Mouse (Mus musculus) fat pad, adult 2 months (tissue): ENCODE results near the gene Itgb4.
"Not testable (repeated sequence)": the region's sequence is repeated elsewhere in the genome, so short reads cannot be mapped to it uniquely, and the experiment has no call there.

Experiments used
- DNase-seq: peaks from one replicate; pipeline ENCODE4 v3.0.0-alpha.2; 2011; ENCODE audit warnings: low read depth, low spot score; ENCODE audit errors: extremely low read depth

Gene Itgb4

DNA sequence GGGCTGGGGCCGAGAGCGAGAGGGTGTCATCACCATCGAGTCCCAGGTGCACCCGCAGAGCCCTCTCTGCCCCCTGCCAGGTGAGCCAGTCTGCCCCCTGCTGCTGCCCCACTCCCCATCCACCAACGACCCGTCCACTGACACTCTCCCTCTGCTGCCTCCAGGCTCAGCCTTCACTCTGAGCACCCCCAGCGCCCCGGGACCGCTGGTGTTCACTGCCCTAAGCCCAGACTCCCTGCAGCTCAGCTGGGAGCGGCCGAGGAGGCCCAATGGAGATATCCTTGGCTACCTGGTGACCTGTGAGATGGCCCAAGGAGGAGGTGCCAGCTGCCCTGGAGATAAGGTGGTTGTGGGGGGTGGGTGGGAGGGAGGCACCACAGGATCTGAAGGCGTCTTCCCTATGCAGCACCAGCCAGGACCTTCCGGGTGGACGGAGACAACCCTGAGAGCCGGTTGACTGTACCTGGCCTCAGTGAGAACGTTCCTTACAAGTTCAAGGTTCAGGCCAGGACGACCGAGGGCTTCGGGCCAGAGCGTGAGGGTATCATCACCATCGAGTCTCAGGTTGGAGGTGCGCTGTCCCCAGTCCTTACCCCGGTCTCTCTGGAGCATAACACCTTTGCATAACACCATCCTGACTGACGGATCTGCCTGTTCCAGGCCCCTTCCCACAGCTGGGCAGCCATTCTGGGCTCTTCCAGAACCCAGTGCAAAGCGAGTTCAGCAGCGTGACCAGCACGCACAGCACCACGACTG lies 32.8 kb downstream of the Itgb4 start:
- no peak for DNase-seq

DNA sequence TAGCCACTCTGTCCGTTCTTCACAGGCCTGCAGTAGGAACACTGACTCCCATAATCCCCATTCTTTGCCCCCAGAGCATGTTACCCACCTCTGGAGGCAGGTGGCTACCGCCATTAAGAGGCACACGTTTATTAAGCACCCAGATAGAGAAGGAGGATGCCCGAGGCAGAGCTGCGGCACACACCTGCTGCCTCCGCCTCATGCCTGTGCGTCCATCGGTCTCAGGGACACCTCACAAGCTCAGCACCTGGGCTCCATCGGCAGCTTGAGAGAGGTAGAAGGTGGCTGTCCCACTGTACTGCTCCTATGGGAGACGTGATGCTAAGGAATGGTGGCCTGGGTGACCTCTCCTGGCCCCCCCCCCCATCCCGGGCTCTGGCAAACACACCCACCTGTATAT lies 33.9 kb downstream of the Itgb4 start:
- DNase-seq, result no peak

DNA sequence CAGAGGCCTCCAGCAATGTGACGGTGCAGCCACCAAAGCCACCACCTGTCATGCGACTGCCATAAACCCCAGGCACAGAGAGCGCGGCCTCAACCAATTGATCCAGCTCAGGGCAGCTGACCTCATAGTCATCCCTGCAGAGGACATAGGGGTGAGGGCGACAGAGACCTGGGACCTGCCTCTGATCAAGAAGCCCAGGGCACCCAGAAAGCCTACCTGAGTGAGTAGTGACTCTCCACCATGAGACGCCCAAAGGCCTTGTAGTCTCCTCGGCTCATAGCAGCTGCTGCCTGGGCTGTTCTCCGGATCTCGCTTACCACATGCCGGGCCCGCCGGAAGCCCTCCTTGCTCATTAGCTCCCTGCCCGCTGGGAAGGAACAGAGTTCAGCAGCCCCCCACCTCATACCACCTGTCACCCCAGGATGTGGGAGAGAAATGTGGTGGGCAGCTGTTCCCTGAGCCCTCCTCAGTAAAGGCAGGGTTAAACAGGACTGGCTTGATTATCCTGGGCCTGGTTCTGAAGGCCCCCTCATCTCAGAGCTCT lies 34.4 kb downstream of the Itgb4 start:
- DNase-seq, result no peak

DNA sequence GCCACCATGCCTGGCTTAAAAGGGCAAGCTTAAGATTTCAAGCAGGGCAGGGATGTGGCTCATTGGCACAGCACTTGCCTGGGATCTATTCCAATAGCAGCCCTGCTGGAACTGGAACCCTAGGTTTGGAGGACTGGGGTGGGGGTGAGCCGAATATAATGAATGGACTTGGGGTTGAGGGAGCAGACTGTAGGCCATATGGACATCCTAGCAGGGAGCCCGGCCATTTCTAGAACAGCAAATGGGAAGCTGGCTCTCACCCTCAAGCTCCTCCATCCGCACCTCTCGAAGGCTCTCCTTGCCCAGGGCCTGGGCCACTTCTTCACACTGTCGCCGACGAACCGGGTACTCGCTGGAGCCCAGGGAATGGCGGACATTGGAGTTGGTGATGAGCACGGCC lies 35.2 kb downstream of the Itgb4 start:
- DNase-seq, result no peak

DNA sequence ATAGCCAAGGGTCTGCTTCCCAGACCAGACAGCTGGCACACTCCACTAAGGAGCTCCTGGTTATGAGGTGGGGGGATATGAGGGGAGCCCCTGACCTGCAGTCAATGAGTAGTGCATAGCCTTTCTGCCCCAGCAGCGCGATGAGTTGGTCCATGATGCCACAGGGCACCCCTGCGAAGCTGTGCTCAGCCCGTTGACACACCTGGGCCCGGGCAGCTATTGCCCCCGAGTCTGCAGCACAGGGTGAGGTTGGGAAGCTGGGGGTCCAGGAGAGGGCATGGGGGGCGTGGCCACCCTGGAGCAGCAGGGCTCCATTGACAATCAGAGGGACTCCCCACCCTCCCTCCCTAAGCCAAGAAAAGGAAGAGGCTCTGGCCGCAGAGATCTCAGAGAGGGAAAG lies 35.6 kb downstream of the Itgb4 start:
- DNase-seq, result no peak

DNA sequence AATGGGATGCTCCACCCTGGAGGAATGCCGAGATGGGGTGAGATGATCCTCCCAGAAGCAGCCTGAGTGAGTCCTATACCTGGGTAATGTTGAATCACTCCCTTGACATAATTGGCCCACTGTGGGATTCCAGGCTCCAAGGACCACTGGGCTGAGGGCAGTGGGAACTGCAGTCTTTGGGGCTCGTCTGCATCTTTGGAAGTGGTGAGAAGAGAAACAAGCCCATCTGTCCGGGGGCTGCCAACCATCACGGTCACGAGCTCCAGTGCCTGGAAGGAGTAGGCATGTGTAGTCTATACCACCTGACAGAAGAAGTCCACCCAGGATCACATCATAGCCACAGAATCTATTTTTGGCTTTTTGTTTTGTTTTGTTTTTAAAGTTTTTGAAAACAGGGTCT lies 36.4 kb downstream of the Itgb4 start:
- no peak for DNase-seq

DNA sequence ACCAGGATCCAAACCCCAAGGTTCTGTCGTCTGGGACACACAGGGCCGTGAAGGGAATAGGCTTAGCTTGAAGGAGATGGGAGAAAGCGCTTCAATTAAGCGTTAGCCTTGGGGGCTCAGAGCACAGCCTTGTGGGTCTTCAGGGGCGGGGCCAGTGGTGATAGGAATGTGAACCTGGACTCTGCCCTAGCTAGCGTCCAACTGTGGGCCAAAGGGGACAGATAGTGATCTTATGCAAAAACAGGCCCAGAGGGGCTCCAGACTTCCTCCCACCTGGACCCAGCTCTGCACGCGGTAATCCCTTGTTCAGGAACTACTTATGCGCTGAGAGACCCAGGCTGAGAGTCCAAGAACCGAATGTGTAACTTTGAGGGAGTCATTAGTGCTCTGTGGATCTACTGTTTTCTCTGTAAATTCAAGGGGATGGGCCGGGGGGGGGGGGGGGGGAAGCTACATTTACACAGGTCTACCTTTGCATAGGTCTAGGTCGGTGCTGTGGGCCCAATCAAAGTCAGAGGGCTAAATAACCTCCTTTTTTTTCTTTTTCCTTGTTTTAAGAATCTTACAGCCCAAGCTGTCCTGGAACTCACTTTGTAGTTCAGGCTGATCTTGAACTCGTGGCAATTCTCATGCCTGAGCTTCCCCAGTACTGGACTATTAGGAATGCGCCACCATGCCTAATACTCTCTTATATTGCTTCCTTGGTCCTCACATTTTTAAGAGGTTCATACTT lies 37.2 kb downstream of the Itgb4 start:
- DNase-seq, result no peak

DNA sequence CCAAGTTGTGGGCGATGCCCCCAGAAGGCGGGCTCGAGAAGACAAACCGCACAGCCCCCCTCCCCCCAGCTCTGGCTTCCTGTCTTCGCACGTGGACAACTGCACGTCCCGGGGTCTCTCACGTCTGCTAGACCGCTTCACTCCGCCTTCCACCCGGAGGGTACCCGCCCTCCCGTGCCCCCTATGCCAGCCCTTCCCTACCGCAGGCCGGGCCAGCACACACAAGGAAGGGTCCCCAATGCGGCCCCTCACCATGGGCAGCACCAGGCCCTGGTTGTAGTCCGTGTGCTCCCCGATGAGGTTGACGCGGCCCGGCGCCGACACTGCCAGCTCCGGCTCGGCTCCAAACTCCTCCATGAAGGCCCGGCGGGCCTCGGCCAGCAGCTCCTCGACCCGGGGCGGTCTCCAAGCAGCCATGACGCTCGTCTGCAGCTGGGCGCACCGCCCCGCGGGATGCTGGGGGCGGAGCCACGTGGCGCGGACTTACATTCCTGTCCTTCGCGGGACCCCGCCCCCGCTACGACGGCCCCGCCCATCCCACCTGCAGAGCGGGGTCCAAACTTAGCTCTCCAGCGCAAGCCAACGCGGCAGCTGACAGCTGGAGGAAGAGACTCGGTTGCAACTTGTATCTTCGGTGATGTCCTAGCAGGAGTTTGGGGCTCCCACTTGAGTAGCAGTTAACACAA lies 37.9 kb downstream of the Itgb4 start, which contains the start of gene Galk1:
Gene Galk1, minus strand, starts transcription at position 458 of the 686 bp plus-strand sequence.
- no peak for DNase-seq

DNA sequence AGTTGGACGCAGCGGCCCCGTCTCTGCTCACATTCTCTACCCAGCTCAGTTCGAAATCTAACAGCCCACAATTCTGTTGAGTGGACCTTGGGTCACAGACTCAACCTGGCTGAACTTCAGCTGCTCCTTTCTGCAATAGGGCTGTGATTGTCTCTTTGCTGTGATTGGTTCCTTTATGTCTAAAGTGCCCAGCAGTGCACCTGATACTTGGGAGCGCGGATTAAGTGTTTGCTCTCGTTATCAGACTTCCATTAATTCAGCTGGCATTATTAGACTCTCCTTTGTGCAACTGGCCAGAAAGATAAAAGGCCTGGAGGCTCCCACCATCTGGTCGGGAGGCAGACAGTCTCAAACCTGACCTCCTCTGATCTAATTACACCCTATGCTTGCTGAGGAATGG lies 40.3 kb downstream of the Itgb4 start:
- no peak for DNase-seq

DNA sequence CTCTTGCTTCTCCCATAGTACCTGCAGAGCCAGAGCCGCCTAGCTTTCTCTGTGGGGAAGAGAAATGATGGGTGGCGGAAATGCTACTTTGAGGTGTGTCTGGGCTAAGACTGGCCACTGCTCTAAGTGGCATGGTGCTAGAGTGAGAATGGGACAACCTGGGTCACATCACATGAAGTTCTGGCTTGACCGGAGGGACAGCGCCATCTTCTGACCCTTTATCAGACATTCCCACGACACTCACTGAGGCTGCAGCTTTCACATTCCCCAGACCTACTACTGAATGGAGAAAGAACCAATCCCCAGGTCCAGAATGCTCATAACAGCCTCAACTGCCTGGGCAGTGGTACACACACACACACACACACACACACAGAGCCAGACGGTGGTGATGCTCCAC lies 43.6 kb downstream of the Itgb4 start:
- no peak for DNase-seq

DNA sequence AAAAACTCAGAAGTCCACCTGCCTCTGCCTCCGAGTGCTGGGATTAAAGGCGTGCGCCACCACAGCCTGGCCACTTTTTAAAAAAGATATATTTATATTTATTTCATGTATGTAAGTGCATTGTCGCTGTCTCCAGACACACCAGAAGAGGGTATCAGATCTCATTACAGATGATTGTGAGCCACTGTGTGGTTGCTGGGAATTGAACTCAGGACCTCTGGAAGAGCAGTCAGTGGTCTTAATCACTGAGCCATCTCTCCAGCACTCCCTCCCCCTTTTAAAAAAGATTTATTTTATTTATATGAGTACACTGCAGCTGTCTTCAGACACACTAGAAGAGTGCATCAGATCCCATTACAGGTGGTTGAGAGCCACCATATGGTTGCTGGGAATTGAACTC lies 44.4 kb downstream of the Itgb4 start:
- DNase-seq, result not testable (repeated sequence)

DNA sequence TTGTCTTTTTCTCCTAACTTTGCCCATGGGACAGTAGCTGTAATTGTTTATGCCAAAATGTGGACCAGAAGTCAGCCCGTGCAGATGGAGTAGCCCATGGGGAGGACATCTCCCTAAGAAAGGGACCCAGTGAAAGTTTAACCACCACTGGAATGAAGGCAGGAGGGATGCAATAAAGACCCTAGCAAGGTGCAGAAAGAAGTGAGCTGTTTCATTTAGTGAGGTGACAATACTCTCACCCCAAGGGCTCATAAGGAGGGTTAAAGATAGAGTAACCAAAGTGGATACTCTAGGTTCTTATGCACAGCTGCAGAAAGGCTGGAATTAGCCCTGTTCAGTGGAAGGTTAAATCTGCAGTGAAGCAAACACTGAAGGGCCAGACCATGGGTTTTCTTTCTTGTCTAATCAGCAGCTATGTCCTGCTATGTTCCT lies 44.9 kb downstream of the Itgb4 start:
- DNase-seq, result no peak

DNA sequence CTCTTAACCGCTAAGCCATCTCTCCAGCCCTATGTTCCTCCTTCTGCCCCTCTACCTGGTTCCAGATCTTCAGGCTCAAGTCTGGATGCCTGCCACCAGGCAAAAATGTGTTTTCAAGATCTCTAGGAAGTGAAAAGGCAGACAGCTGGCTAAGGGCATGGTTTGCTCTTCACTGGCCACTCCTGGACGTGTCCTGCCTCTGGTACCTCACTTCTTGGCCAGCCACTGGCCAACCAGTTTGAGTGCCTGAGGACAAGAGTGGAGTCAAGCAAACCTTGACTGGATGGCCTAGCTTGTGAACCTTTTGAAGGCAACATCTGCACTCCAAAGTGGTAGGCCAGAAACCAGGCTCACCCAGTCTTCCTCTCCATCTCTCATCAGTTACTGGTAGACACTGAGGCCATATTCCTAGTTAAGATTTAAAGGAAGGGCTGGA lies 45.5 kb downstream of the Itgb4 start:
- no peak for DNase-seq

DNA sequence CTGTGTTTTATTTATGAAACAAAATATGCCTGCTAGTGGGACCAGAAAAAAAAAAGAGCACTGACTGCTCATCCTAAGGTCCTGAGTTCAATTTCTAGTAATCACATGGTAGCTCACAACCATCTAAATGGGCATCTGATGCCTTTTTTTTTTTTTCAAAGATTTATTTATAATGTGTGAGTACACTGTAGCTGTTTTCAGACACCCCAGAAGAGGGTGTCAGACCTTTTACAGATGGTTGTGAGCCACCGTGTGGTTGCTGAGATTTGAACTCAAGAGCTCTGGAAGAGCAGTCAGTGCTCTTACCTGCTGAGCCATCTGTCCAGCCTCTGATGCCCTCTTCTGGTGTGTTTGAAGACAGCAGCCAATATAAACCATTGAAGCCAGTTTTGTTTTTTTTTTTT lies 46.0 kb downstream of the Itgb4 start:
- no peak for DNase-seq

DNA sequence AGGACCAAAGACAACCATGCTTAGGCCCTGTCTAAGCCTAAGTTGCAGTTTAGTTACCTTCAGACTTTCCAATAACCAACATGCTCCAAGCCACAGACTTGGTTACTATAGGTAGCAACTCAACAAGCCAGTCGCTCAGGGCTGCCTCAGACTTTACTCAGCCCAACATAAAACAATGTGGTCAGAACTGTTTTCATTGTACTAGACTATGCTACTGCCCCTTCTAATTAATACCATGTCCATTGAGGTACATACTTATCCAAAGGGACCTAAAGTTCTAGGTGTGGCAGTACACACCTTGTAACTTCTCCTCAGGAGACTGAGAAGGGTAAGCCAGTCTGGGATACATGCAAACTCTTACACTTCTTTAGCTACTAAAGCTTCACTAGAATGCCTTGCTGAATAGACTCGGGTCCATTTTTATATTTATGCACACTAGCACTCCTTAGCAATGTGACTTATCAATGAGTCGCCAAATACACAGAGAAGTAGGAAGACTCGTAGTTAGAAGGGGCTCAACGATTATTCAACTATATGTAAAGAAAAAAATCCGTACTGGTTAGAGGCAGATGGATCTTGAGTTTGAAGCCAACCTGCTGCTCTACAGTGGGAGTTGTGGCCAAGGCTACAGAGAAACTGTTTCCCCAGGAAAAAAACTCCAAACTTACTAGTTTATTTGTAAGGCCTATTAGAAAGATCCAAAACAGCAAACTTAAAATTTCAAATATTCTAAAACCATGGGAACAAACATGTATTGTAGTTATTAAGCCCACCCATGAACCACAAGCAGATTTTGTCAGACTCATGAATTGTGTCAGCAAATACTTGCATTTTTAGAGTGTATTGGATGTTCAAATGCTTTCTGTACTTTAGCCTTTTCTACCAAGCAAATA lies 47.1 kb downstream of the Itgb4 start:
- DNase-seq, result no peak

DNA sequence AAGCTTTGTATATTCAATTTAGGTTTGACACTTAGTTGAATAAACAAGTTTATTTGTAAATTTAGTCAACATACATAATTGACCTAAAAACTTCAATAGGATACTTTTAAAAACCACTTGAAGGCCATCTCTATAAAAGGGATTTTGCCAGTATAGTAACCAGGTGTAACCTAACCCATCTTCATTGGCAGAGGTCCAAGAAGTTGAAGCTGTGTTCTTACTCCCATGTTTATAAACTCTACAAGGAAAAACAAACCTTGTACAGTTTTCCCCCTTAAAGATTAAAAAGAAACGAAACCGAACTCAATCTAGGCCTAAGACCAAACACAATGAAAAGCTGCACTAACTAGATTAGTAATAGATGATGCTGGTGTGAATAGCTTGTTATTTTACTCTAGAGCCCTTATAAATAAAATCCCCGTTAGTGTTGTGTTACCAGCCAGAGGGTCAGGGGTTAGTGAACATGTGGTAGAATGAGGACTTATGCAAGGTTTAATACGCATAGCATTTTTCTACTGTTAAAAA lies 47.8 kb downstream of the Itgb4 start:
- DNase-seq, result no peak

DNA sequence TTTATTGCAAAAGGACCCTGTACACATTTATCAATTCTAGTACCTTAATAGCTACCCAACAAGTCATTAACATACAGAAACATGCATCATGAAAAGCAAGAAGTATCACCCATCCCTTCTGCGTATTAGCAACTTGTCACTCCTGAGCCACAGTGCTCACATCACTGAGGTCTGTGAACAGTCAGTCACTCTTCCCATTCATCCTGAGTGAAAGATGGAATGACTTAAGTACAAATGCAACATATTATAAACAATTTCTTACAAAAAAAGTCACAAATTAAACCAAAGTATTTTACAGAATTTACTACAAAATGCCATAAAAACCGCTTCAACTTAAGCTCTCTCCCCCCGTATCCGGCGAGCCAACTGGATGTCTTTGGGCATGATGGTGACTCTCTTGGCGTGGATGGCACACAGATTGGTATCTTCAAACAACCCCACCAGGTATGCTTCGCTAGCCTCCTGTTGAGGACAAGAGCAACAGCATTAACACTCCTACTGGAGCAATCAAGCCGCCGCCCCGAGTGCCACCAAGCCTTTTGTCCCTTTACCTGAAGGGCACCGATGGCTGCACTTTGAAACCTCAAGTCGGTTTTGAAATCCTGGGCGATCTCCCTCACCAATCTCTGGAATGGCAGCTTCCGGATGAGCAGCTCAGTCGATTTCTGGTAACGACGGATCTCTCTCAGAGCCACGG lies 48.7 kb downstream of the Itgb4 start:
- DNase-seq, result not testable (repeated sequence)

DNA sequence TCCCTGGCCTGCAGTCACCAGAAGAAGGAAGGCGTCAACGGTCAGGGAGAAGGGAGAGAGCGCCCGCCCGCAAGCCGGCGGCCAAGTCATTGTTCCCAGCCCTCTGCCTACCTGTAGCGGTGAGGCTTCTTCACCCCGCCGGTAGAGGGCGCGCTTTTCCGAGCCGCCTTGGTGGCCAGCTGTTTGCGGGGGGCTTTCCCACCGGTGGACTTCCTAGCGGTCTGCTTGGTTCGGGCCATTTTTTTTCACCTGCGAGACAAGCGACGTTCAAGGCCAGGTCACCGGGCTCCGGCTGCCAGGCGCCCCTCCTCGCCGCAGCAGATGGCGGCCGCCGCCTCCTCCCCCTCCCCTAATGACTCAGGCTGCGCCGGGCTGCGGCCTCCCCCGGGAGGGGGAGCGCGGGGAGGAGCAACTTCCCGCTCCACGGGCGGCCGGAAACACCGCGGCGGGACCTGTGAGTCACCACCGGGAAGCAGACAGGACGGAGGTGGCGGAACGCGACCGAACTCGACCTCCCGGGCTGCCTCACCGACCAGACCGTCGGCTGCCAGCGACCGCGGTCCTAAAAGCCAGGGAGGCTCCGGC lies 49.4 kb downstream of the Itgb4 start:
- no peak for DNase-seq

DNA sequence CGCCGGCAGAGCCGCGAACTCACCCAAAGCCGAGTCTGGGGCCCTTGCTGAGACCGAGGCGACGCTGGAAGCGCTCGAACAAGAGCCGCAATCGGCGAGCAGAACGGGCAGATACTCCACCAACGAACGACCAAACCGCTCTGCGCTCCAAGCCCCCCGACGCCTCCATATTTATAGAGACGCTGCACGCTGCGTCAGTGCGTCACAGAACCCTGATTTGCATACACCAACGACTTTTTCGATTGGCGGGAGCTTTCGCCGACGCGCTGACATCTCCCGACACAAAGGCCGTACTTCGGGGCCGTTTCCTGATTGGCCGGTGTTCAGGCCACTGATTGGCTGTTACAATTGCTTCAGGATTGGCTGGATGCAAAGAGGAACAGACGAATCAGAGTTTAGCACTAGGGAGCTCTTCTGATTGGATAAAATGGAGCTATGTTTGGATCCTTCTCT lies 49.9 kb downstream of the Itgb4 start:
- DNase-seq, result peak; percentile 96
